Mouse (Mus musculus) stomach, embryonic 14.5 days (tissue): Measurements from ENCODE around the gene Trim47. TPM values are rescaled to one million over a fixed set of nuclear protein-coding genes. Genes with fewer than 3 reads are reported as not detected.
A peak's percentile ranks its signal among the peaks of the same experiment; 100 is the strongest.
"Not testable (repeated sequence)": the region's sequence is repeated elsewhere in the genome, so short reads cannot be mapped to it uniquely, and the experiment has no call there.

Source experiments
- ATAC-seq: fragments of 200-750 bp; cut with Nextera tagmentation; 2 replicates; pipeline ENCODE4 v1.8.0; 2017; ENCODE audit warnings: low read depth, moderate TSS enrichment; ENCODE audit not compliant: insufficient number of reproducible peaks, insufficient read depth, low FRiP score
- H3K27ac ChIP-seq: fragments of 300-500 bp; sonication (generic); 2 replicates; pipeline ENCODE4 v1.5.1; 2014; ENCODE audit warnings: mild to moderate bottlenecking, low read length, moderate library complexity, mixed read lengths
- H3K27me3 ChIP-seq: fragments of 300-500 bp; sonication (generic); 2 replicates; pipeline ENCODE4 v1.6.1; 2014; ENCODE audit warnings: low read length, control low read depth, mixed read lengths; ENCODE audit not compliant: control insufficient read depth, insufficient read depth
- H3K36me3 ChIP-seq: fragments of 300-500 bp; sonication (generic); 2 replicates; pipeline ENCODE4 v1.6.1; 2014; ENCODE audit warnings: mild to moderate bottlenecking, control low read depth, low read length, moderate library complexity, mixed read lengths; ENCODE audit not compliant: control insufficient read depth, insufficient read depth
- H3K4me1 ChIP-seq: fragments of 300-500 bp; sonication (generic); 2 replicates; pipeline ENCODE4 v1.6.1; 2014; ENCODE audit warnings: low read length, control low read depth, mixed read lengths; ENCODE audit not compliant: control insufficient read depth, insufficient read depth
- H3K4me2 ChIP-seq: fragments of 300-500 bp; sonication (generic); replicated peaks from 2 replicates; pipeline ENCODE4 v1.6.1; 2014; ENCODE audit warnings: low read depth, low read length, control low read depth
- H3K4me3 ChIP-seq: fragments of 300-500 bp; sonication (generic); 2 replicates; pipeline ENCODE4 v1.5.1; 2014; ENCODE audit warnings: low read depth, low read length, control low read depth
- H3K9ac ChIP-seq: fragments of 300-500 bp; sonication (generic); replicated peaks from 2 replicates; pipeline ENCODE4 v1.6.1; 2014; ENCODE audit warnings: low read depth, mild to moderate bottlenecking, control low read depth, low read length, moderate library complexity, mixed read lengths
- H3K9me3 ChIP-seq: fragments of 300-500 bp; sonication (generic); 2 replicates; pipeline ENCODE4 v1.6.1; 2016; ENCODE audit warnings: low read depth, low read length, control low read depth; ENCODE audit not compliant: control insufficient read depth
- WGBS: fragments of 180-500 bp; shearing (Covaris S2); extraction: QIAGEN DNeasy Blood & Tissue Kit; methylation state at CpG from one replicate; pipeline ENCODE4 v1.1.7; 2014; 5-methylcytosine and 5-hydroxymethylcytosine counted together
- polyA plus RNA-seq: library from polyadenylated mRNA; unstranded; fragments of >200 nt; fragmentation: Nextera tagmentation; extraction: Ambion mirVana; gene quantifications from 2 replicates; pipeline ENCODE4 v1.2.1, GENCODE M21; 2014

Trim47 gene
- polyA plus RNA-seq, 1 experiment from 2014 or later, result 12.2 TPM

DNA sequence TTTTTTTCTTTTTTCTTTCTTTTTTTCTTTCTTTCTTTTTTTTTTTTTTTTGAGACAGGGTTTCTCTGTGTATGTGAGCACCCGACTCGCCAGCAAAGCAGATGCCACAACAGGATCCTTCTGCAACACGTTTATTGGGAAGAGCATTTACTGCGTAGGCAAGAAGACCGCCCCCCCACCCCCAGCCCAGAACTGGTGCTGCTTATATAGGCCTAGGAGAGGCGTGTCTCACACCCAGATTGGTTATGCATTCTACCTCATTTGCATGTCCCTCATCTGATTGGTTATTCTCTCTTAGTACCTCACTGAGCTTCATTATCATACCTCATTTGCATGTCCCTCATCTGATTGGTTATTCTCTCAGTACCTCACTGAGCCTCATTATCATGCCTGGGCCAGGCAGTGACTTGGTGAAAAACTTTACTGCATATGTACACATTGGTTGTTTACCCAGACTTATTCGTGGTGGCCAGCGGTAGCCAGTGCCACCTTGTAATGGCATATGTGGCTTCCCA, 5.2 kb downstream of the Trim47 start:
- not testable (repeated sequence) for H3K4me2 ChIP-seq, ATAC-seq, H3K27me3 ChIP-seq, H3K9me3 ChIP-seq, H3K4me1 ChIP-seq, H3K4me3 ChIP-seq, H3K9ac ChIP-seq, H3K36me3 ChIP-seq, H3K27ac ChIP-seq
- 95% methylated on average over 8 of the region's 8 CpGs for WGBS

DNA sequence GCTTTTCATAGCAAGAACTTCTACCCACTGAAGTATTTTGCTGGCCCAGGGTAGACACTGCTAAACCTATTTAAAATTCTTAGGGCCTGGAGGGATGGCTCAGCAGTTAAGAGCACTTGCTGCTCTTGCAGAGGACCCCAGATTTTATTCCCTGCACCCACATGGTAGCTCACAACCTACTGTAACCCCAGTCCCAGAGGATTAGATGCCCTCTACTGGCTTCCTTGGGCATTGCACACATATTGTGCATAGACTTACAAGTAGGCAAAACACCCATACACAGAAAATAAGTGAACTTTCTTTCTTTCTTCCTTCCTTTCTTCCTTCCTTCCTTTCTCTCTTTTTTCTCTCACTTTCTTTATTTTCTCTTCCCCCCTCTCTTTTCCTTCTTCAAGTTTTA, 9.2 kb downstream of the Trim47 start:
- H3K4me3 ChIP-seq, result no peak overlapping the region
- no peak overlapping the region for H3K27ac ChIP-seq
- H3K27me3 ChIP-seq, result no peaks in the 10 kb centered on the region
- H3K9ac ChIP-seq, result no peak overlapping the region
- H3K4me1 ChIP-seq, result no peaks in the 10 kb centered on the region
- no peak overlapping the region for H3K4me2 ChIP-seq
- no peaks in the 10 kb centered on the region for H3K9me3 ChIP-seq
- no peaks in the 10 kb centered on the region for H3K36me3 ChIP-seq
- ATAC-seq, result no peak

DNA sequence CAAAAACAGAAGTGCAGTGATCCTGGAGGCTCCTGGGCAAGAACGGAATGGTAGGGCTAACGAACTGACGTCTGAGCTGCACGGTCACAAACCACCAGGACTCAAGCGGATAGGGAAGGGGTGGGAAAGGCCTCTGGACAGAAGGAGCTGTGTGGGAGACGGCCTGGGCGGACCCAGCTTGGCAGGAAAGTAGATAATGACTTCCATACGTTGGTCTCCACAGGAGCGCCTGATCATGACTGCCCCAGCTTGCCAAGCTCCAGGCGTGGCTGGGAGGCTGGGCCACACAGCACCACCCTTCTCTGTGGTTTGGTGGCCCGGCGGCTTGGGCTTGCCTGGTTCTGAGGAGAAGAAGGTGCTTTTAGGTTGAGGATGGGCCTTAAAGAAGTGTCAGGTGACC, 9.8 kb downstream of the Trim47 start:
- Histone ChIP-seq H3K9me3 (no peaks in the 10 kb centered on the region), H3K27me3 (no peaks in the 10 kb centered on the region), H3K27ac (no peak overlapping the region), H3K36me3 (no peaks in the 10 kb centered on the region), H3K4me2 (no peak overlapping the region), H3K4me1 (no peaks in the 10 kb centered on the region), H3K9ac (no peak overlapping the region), H3K4me3 (no peak overlapping the region)
- no peak for ATAC-seq
- 69% methylated on average over 12 of the region's 12 CpGs for WGBS

DNA sequence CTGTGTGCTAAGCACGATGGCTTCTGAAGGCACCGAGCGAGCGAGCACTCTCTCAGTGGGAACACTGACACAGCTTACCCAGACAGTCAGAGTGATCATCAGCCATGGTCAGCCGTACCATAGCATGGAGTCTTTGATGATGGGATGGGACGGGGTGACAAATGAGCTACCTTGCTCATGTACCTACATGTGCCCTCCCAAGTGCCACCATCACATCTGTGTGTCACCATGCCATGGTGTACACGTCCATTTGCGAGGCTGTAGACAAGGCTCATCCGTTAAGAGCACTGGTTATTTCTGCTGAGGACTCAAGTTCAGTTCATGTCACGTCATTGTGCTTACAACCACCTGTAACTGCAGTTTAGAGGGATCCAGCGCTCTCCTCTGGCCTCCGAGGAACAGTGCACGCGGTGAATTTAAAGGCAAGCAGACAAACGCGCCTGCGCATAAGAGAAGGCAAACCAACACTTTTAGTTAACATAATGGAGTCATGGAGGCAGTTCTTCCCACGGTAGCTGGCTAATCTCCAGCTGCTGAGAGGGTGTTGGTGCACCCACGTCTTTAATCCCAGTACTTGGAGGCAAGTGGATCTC, 15.3 kb downstream of the Trim47 start:
- H3K9me3 ChIP-seq, result no peaks in the 10 kb centered on the region
- H3K27me3 ChIP-seq, result peaks cover 17% of the 10 kb centered on the region
- H3K36me3 ChIP-seq, result no peaks in the 10 kb centered on the region
- WGBS, result 88% methylated on average over 19 of the region's 19 CpGs
- H3K4me3 ChIP-seq, result no peak overlapping the region
- H3K27ac ChIP-seq, result no peak overlapping the region
- H3K4me1 ChIP-seq, result peaks cover 33% of the 10 kb centered on the region; the same call in 1 of the 2 replicates
- H3K9ac ChIP-seq, result no peak overlapping the region
- no peak overlapping the region for H3K4me2 ChIP-seq
- no peak for ATAC-seq

DNA sequence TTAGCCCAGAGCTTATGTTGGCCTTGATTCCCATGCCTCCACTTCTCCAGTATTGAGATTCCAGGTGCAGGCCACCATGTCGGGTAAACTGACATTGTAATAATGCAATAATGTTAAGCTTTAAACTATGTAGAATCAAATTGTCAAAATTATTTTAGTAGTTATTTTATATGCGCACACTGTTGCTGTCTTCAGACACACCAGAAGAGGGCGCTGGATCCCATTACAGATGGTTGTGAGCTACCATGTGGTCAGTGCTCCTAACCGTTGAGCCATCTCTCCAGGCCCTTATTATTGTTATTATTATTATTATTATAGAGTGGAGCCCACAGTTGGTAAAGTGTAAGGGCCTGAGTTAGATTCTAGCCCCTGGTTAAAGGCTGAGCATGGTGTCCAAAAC, 15.9 kb downstream of the Trim47 start:
- Histone ChIP-seq H3K36me3 (no peaks in the 10 kb centered on the region), H3K4me2 (no peak overlapping the region), H3K9ac (no peak overlapping the region), H3K4me1 (peaks cover 39% of the 10 kb centered on the region), H3K4me3 (no peak overlapping the region), H3K27me3 (peaks cover 17% of the 10 kb centered on the region), H3K27ac (no peak overlapping the region), H3K9me3 (no peaks in the 10 kb centered on the region)
- 78% methylated on average over 4 of the region's 4 CpGs for WGBS
- no peak for ATAC-seq

DNA sequence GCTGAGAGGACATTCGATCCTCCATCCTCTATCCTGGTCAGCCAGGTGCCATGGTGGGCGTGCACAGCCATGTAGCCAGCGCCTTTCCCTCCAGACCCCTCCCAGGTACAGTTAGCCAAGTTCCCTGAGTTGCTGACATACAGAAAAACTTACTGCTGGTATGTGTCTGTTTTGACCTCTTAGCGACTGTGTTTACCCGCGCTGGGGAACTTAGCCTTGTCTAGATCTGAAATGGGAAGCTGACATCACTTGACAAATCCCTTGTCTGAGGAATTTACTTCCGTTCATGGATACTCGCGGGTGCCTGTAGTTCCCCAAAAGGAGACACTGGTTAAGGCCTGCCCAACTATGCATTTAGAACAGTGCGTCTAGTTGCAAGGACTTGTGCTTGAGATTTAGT, 16.5 kb downstream of the Trim47 start:
- peaks cover 17% of the 10 kb centered on the region for H3K27me3 ChIP-seq
- no peak for ATAC-seq
- H3K9me3 ChIP-seq, result no peaks in the 10 kb centered on the region
- no peak overlapping the region for H3K27ac ChIP-seq
- H3K9ac ChIP-seq, result 0 out of 2 replicates have a peak overlapping the region, but pooled peaks have one; percentile 36
- H3K4me2 ChIP-seq, result peak overlapping the region; percentile 66
- H3K4me3 ChIP-seq, result peak overlapping the region; percentile 52
- H3K36me3 ChIP-seq, result no peaks in the 10 kb centered on the region
- WGBS, result 18% methylated on average over 10 of the region's 10 CpGs
- peaks cover 42% of the 10 kb centered on the region for H3K4me1 ChIP-seq

DNA sequence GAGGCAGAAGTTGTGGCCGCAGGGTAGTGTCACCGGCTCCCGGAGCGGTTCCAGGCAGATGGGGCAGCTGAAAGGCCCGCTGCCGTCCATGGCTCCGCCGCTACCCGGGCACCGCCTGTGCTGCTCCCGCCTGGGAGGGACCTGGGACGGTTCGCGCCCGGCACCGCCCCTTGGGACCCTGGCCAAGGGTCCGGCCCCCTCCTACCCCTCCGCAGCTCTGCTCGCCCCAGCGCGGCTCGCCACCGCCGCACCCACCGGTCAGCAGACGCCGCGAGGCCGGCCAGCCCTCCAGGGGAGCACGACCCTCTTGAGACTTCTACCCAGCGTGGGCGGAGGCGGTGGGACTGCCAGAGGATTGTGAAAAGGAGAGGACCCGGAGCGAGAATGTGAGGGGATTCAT, 16.9 kb downstream of the Trim47 start:
- WGBS, result under 1% methylated on average over 27 of the region's 35 CpGs
- peak overlapping the region; percentile 39; the same call in 1 of the 2 replicates for H3K27ac ChIP-seq
- peaks cover 17% of the 10 kb centered on the region for H3K27me3 ChIP-seq
- peak overlapping the region; percentile 52 for H3K4me3 ChIP-seq
- no peaks in the 10 kb centered on the region for H3K9me3 ChIP-seq
- no peaks in the 10 kb centered on the region for H3K36me3 ChIP-seq
- H3K9ac ChIP-seq, result peak overlapping the region; percentile 36; the same call in 1 of the 2 replicates
- peak overlapping the region; percentile 66 for H3K4me2 ChIP-seq
- H3K4me1 ChIP-seq, result peaks cover 42% of the 10 kb centered on the region
- ATAC-seq, result peak; percentile 47; the same call in 1 of the 2 replicates

DNA sequence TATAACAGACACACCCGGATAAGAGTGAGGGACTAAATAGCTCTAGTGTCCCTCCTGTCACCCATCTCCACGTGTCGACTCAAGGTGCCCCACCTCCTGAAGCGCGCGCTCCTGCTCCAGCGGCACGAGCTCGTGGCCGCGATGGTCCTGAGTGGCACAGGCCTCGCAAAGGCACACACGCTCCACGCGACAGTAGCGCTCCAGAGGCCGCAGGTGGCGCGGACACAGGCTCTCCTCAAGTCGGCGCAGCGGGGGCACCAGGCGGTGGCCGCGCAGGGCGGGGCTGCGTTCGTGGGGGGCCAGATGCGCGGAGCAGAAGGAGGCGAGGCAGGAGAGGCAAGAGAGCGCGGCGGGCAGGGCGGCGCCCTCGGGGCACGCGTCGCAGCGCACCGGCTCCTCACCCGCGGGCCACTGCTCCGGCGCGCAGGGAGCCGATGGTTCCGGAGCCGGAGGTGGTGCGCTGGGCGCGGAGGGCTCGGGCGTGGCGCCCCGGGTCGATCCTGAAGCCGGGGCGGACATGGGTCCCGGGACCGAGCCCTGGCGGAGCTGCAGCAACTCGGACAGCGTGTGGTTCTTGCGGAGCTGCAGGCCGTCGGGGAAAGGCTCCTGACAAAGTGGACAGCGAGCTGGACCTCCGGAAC, 17.4 kb downstream of the Trim47 start:
- Histone ChIP-seq H3K9me3 (no peaks in the 10 kb centered on the region), H3K9ac (peak overlapping the region; percentile 36; the same call in 1 of the 2 replicates), H3K4me2 (peak overlapping the region; percentile 66), H3K27ac (peak overlapping the region; percentile 39; the same call in 1 of the 2 replicates), H3K4me3 (peak overlapping the region; percentile 52), H3K36me3 (no peaks in the 10 kb centered on the region), H3K4me1 (peaks cover 42% of the 10 kb centered on the region), H3K27me3 (peaks cover 17% of the 10 kb centered on the region)
- no peak for ATAC-seq
- WGBS, result 2% methylated on average over 67 of the region's 70 CpGs
